Mouse (Mus musculus) MEL (cell line): ENCODE results near the gene Rpl36a. TPM values are rescaled to one million over a fixed set of nuclear protein-coding genes. Genes with fewer than 3 reads are reported as not detected.

Experiments
- DNase-seq: peaks from one replicate; pipeline ENCODE4 v3.0.0; 2011; ENCODE audit warnings: low read depth, low spot score
- H3K27ac ChIP-seq: 2 replicates; pipeline ENCODE4 v1.5.1; 2012; ENCODE audit warnings: low read depth, mild to moderate bottlenecking, control low read depth, low read length, moderate library complexity; ENCODE audit not compliant: control insufficient read depth
- H3K27me3 ChIP-seq, 2 experiments: fragments of 150-350 bp in 1 of 2; sonication (generic) in 1 of 2; 2 replicates each; pipeline ENCODE4 v1.6.1; 2012; ENCODE audit warnings: low read length in 2 of 2, mild to moderate bottlenecking in 2 of 2, improper control_type of control experiment in 1 of 2, moderate library complexity in 1 of 2; ENCODE audit not compliant: insufficient read depth in 2 of 2, control insufficient read depth in 1 of 2
- H3K36me3 ChIP-seq, 2 experiments: 2 replicates each; pipeline ENCODE4 v1.6.1; 2012 to 2014; ENCODE audit warnings: low read length in 2 of 2, improper control_type of control experiment in 1 of 2, inconsistent platforms in 1 of 2, mild to moderate bottlenecking in 1 of 2; ENCODE audit not compliant: insufficient read depth in 2 of 2, control insufficient read depth in 1 of 2
- H3K4me1 ChIP-seq, 2 experiments: fragments of 150-350 bp in 1 of 2; sonication (generic) in 1 of 2; 2 replicates each; pipeline ENCODE4 v1.6.1; 2012; ENCODE audit warnings: low read length in 2 of 2, improper control_type of control experiment in 1 of 2, mild to moderate bottlenecking in 1 of 2; ENCODE audit not compliant: insufficient read depth in 2 of 2, control insufficient read depth in 1 of 2
- H3K4me3 ChIP-seq, 2 experiments: fragments of 150-350 bp in 1 of 2; sonication (generic) in 1 of 2; 2 replicates each; pipeline ENCODE4 v1.5.1; 2012; ENCODE audit warnings: low read depth in 2 of 2, low read length in 2 of 2, mild to moderate bottlenecking in 2 of 2, moderate library complexity in 2 of 2, control low read depth in 1 of 2, improper control_type of control experiment in 1 of 2; ENCODE audit not compliant: control insufficient read depth in 1 of 2, insufficient read depth in 1 of 2
- H3K79me2 ChIP-seq: 2 replicates; pipeline ENCODE4 v1.6.1; 2012; ENCODE audit warnings: mild to moderate bottlenecking, low read length, moderate library complexity; ENCODE audit not compliant: control insufficient read depth, poor library complexity, insufficient read depth
- H3K9ac ChIP-seq: 2 replicates; pipeline ENCODE4 v1.6.1; 2012; ENCODE audit warnings: low read depth, mild to moderate bottlenecking, control low read depth, low read length, moderate library complexity; ENCODE audit not compliant: control insufficient read depth, poor library complexity, severe bottlenecking
- H3K9me3 ChIP-seq: fragments of 150-350 bp; sonication (generic); replicated peaks from 2 replicates; pipeline ENCODE4 v1.6.1; 2012; ENCODE audit warnings: mild to moderate bottlenecking, low read length, improper control_type of control experiment, moderate library complexity; ENCODE audit not compliant: insufficient read depth
- CHD2 ChIP-seq: IDR thresholded peaks from 2 replicates; pipeline ENCODE4 v1.6.1; 2011; ENCODE audit warnings: low read length, improper control_type of control experiment
- EP300 ChIP-seq, 2 experiments: IDR thresholded peaks; 2 replicates each; pipeline ENCODE4 v1.6.1; 2011; ENCODE audit warnings: improper control_type of control experiment in 2 of 2, low read length in 2 of 2, low read depth in 1 of 2, mild to moderate bottlenecking in 1 of 2
- ETS1 ChIP-seq: IDR thresholded peaks from 2 replicates; pipeline ENCODE4 v1.6.1; 2012; ENCODE audit warnings: low read depth, mild to moderate bottlenecking, inconsistent platforms, low read length, improper control_type of control experiment, moderate library complexity
- GABPA ChIP-seq: IDR thresholded peaks from 2 replicates; pipeline ENCODE4 v1.6.1; 2012; ENCODE audit warnings: low read depth, mild to moderate bottlenecking, inconsistent platforms, low read length, improper control_type of control experiment, moderate library complexity
- GATA1 ChIP-seq: IDR thresholded peaks from 2 replicates; pipeline ENCODE4 v1.6.1; 2011; ENCODE audit warnings: low read depth, low read length, improper control_type of control experiment
- JUND ChIP-seq: IDR thresholded peaks from 2 replicates; pipeline ENCODE4 v1.6.1; 2011; ENCODE audit warnings: low read depth, mild to moderate bottlenecking, improper control_type of control experiment, low read length
- MAX ChIP-seq: IDR thresholded peaks from 2 replicates; pipeline ENCODE4 v1.6.1; 2011; ENCODE audit warnings: low read length, improper control_type of control experiment
- MAZ ChIP-seq: IDR thresholded peaks from 2 replicates; pipeline ENCODE4 v1.6.1; 2012; ENCODE audit warnings: low read depth, mild to moderate bottlenecking, inconsistent platforms, low read length, improper control_type of control experiment
- MYB ChIP-seq: IDR thresholded peaks from 2 replicates; pipeline ENCODE4 v1.6.1; 2011; ENCODE audit warnings: mild to moderate bottlenecking, low read depth, low read length, improper control_type of control experiment
- MYC ChIP-seq: IDR thresholded peaks from 2 replicates; pipeline ENCODE4 v1.6.1; 2011; ENCODE audit warnings: low read depth, mild to moderate bottlenecking, low read length, improper control_type of control experiment, moderate library complexity
- POLR2A ChIP-seq, 2 experiments: IDR thresholded peaks; 2 replicates each; pipeline ENCODE4 v1.6.1; 2011 to 2012; ENCODE audit warnings: low read length in 2 of 2, mild to moderate bottlenecking in 2 of 2, control low read depth in 1 of 2, improper control_type of control experiment in 1 of 2, low read depth in 1 of 2, moderate library complexity in 1 of 2; ENCODE audit not compliant: control insufficient read depth in 1 of 2, insufficient read depth in 1 of 2, poor library complexity in 1 of 2
- POLR2AphosphoS2 ChIP-seq: IDR thresholded peaks from 2 replicates; pipeline ENCODE4 v1.6.1; 2011; ENCODE audit warnings: low read length, improper control_type of control experiment
- POLR2AphosphoS5 ChIP-seq: IDR thresholded peaks from 2 replicates; pipeline ENCODE4 v1.6.1; 2012; ENCODE audit warnings: low read depth, borderline replicate concordance, mild to moderate bottlenecking, inconsistent platforms, low read length, moderate library complexity, mixed read lengths
- RAD21 ChIP-seq: IDR thresholded peaks from 2 replicates; pipeline ENCODE4 v1.6.1; 2011; ENCODE audit warnings: mild to moderate bottlenecking, low read depth, low read length, improper control_type of control experiment
- RCOR1 ChIP-seq: IDR thresholded peaks from 2 replicates; pipeline ENCODE4 v1.6.1; 2012; ENCODE audit warnings: low read depth, mild to moderate bottlenecking, inconsistent platforms, low read length, improper control_type of control experiment
- SIN3A ChIP-seq: IDR thresholded peaks from 2 replicates; pipeline ENCODE4 v1.6.1; 2012; ENCODE audit warnings: low read length, improper control_type of control experiment, inconsistent platforms
- TBP ChIP-seq: IDR thresholded peaks from 2 replicates; pipeline ENCODE4 v1.8.0; 2011; ENCODE audit warnings: low read depth, low read length, improper control_type of control experiment
- TCF12 ChIP-seq: IDR thresholded peaks from 2 replicates; pipeline ENCODE4 v1.6.1; 2014; ENCODE audit warnings: low read depth, mild to moderate bottlenecking, inconsistent platforms, low read length, improper control_type of control experiment, moderate library complexity
- UBTF ChIP-seq: IDR thresholded peaks from 2 replicates; pipeline ENCODE4 v1.6.1; 2012; ENCODE audit warnings: low read depth, mild to moderate bottlenecking, inconsistent platforms, low read length, improper control_type of control experiment, moderate library complexity, borderline replicate concordance; ENCODE audit not compliant: insufficient read depth
- USF1 ChIP-seq: IDR thresholded peaks from 2 replicates; pipeline ENCODE4 v1.6.1; 2014; ENCODE audit warnings: low read depth, mild to moderate bottlenecking, inconsistent platforms, low read length, improper control_type of control experiment, moderate library complexity
- USF2 ChIP-seq, 2 experiments: IDR thresholded peaks; 2 replicates each; pipeline ENCODE4 v1.6.1; 2011 to 2012; ENCODE audit warnings: improper control_type of control experiment in 2 of 2, low read length in 2 of 2, borderline replicate concordance in 1 of 2, inconsistent platforms in 1 of 2, low read depth in 1 of 2, mild to moderate bottlenecking in 1 of 2; ENCODE audit not compliant: insufficient read depth in 1 of 2
- ZKSCAN1 ChIP-seq: IDR thresholded peaks from 2 replicates; pipeline ENCODE4 v1.6.1; 2012; ENCODE audit warnings: low read depth, mild to moderate bottlenecking, inconsistent platforms, low read length, improper control_type of control experiment, moderate library complexity
- ZMIZ1 ChIP-seq: IDR thresholded peaks from 2 replicates; pipeline ENCODE4 v1.6.1; 2012; ENCODE audit warnings: low read depth, mild to moderate bottlenecking, inconsistent platforms, low read length, improper control_type of control experiment, moderate library complexity
- ZNF384 ChIP-seq: IDR thresholded peaks from 2 replicates; pipeline ENCODE4 v1.6.1; 2012; ENCODE audit warnings: low read depth, mild to moderate bottlenecking, inconsistent platforms, low read length, improper control_type of control experiment
- polyA plus RNA-seq, 2 experiments: library from polyadenylated mRNA; stranded (reverse) in 1 of 2; unstranded in 1 of 2; fragments of >175 nt in 1 of 2; fragments of >200 nt in 1 of 2; gene quantifications; 2 replicates each; pipeline versions ENCODE4 v1.2.1 to v1.2.4; 2012; ENCODE audit warnings: low replicate concordance in 2 of 2, low read depth in 1 of 2; ENCODE audit not compliant: insufficient read length in 2 of 2, insufficient read depth in 1 of 2, missing spikeins in 1 of 2
- total RNA-seq: library from RNA; depleted of rRNA; stranded (reverse); fragments of 300-350 nt; gene quantifications from 2 replicates; pipeline ENCODE4 v1.2.3, GENCODE M21; 2012

The Rpl36a gene
- total and polyA plus RNA-seq, 3 experiments, result 1,673 to 6,935 TPM; not detected in 1

DNA sequence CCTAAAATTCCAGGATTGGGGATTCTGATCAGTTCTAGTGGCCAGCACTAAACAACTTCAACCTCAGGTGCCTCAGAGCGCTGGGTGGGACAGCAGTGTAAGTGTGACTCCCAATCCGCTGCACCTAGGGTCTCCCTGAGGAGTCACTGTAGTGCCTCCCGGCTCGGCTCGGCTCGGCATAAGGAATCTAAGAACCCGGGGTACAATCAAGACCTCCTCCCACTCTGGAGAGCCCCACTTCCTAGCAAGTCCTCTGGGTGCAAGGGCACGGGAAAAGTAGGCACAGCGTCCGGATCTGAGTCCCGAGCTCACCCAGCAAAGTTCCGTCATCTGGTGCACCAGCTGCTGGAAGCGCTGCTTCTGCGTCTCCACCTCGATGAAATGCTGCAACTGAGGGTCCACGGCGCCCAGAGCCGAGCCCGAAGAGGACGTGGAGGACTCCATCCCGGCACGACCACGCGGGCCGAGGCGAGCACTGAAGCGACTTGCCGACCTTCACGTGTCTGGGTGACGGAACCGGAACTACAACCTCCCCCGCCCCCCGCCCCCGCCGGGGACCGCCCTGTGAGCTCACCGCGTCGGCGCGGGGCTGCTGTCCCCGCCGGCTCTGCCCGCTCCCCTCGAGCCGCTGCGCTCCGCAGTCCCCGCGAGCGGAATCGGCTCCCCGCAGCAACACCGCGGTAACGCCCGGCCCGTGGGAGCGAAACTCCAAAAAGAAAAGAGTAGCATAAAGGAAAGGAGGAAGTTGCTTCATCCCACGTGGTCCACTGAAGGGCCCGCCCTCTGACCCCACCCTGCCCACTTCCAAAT, 44.1 kb upstream of the Rpl36a start, which contains the start of gene Timm8a1 (continued):
- no peak for TF ChIP-seq RAD21
- TF ChIP-seq POLR2AphosphoS2, result peak; percentile 99
- peak; percentile 90 for TF ChIP-seq MAX
- no peak for TF ChIP-seq TCF12

DNA sequence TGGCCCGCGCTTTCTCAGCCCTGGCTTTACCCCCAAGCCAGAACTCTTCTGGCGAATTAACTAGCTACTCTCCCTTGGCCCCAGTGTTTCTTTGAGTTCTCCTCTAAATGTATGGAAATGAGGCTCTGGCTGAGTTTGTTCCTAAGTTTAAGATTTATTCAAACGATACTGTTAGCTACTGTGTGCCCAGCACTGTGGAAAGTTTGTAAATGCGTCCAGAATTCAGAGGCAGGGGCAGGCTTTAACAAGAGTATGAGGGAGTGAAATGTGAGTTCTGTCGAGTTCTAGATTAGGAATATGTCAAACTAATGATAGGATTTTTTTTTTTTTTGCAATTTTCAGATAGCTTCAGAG, 43.5 kb upstream of the Rpl36a start:
- H3K4me3 ChIP-seq, result peak overlapping the region; percentile 69 to 97
- peak overlapping the region; percentile 99 for H3K27ac ChIP-seq
- DNase-seq, result no peak
- no peaks in the 10 kb centered on the region for H3K9me3 ChIP-seq
- no peaks in the 10 kb centered on the region for H3K27me3 ChIP-seq
- H3K4me1 ChIP-seq, result peaks cover 3 to 9% of the 10 kb centered on the region in 2 experiments; a peak in 3 of 4 replicates
- TF ChIP-seq CHD2 (no peak), ZMIZ1 (no peak), GABPA (no peak), POLR2A (IDR thresholded peaks at IDR 0.05; ENCODE audit: control insufficient read depth in 1 of 2, insufficient read depth in 1 of 2, low read depth in 1 of 2, low read length in 2 of 2, poor library complexity in 1 of 2) (peak in 1 of 2 experiments; percentile 34; a peak in 1 of 4 replicates), POLR2AphosphoS2 (peak; percentile 19), MAZ (no peak), GATA1 (no peak), USF2 (IDR thresholded peaks at IDR 0.05; ENCODE audit: borderline replicate concordance in 1 of 2, insufficient read depth in 1 of 2, low read depth in 1 of 2, low read length in 2 of 2) (no peak), JUND (no peak), MYC (no peak), RCOR1 (no peak)
- TF ChIP-seq, all 39 proteins: peak for 2
- Histone ChIP-seq H3K36me3 (peaks cover 28 to 34% of the 10 kb centered on the region in 2 experiments), H3K79me2 (peaks cover 30% of the 10 kb centered on the region), H3K9ac (peak overlapping the region; percentile 99)

DNA sequence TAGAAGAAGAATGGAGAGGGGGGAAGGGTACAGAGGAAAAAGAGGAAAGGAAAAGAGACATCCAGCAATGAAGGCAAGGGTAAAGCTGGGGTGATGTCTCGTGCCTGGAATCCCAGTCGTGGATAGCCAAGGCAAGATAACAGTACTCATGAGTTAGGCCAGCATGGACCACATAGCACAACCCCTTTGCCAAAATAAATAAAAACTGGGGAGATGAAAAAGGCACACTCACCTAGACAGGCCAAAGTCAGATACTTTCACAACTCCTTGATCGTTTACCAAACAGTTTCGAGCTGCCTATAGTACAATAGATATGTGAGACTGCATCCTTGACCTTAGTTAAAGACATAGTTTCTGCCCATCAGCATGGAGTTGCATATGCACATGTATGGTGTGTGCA, 38.1 kb upstream of the Rpl36a start:
- H3K27ac ChIP-seq, result no peak overlapping the region
- peaks cover 8 to 58% of the 10 kb centered on the region in 2 experiments for H3K36me3 ChIP-seq
- DNase-seq, result no peak
- H3K27me3 ChIP-seq, result no peaks in the 10 kb centered on the region
- no peak overlapping the region for H3K9ac ChIP-seq
- H3K79me2 ChIP-seq, result no peaks in the 10 kb centered on the region; the same call in 1 of the 2 replicates
- no peaks in the 10 kb centered on the region for H3K4me1 ChIP-seq
- no peak overlapping the region for H3K4me3 ChIP-seq
- TF ChIP-seq MYC (no peak), ETS1 (no peak), SIN3A (no peak), RCOR1 (no peak), ZKSCAN1 (no peak), MYB (no peak), UBTF (no peak), GATA1 (no peak), USF1 (no peak), EP300 (IDR thresholded peaks at IDR 0.05; ENCODE audit: low read depth in 1 of 2, low read length in 2 of 2) (no peak), POLR2AphosphoS5 (no peak), TBP (no peak), ZNF384 (no peak)
- H3K9me3 ChIP-seq, result no peaks in the 10 kb centered on the region
